Mouse (Mus musculus) liver, adult 2 months (tissue): ENCODE results near the gene Lrrc75a.

Experiments used
- CTCF ChIP-seq: fragments of 200-500 bp; IDR thresholded peaks from 2 replicates; pipeline ENCODE4 v1.5.1; 2011; ENCODE audit warnings: low read depth, low read length, control low read depth
- POLR2A ChIP-seq: fragments of 200-500 bp; IDR thresholded peaks from 2 replicates; pipeline ENCODE4 v1.6.1; 2011; ENCODE audit warnings: low read length, control low read depth; ENCODE audit not compliant: insufficient read depth; ENCODE audit errors: extremely low read depth

- TF ChIP-seq POLR2A (no peak), CTCF (no peak)
Measured at GRCm38 (mm10) chr11:62563590-62563989, 84.7 kb downstream of the Lrrc75a start.
